8 mouse cellular contexts compared by ENCODE assay signal in the genomic region with DNA sequence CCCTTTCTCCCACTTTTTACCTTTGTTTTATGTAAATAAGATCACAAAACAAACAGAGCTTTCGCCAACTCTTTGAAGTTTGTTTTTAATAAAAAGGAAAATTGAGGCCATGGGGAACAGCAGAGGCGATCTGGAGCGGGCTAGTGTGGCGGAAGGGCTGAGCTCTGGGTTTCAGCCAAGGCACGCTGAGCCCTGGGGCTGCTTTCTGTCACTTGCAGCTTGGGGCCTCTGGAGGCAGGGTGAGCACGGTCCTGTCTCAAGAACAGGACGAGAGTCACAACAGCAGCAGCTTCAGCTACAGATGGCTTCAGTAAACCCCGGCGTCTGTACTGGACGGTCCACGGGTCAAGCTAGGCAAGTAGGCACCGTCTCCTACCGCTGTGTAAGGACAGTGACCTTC.
DNase-seq lines count a peak whose midpoint lies in the region; ATAC-seq lines count a peak whose summit lies in the region.

No protein-coding gene starts in this region.

- H3K4me2 ChIP-seq in forebrain, embryonic 14.5 days (ENCODE audit: low read length), result 0 out of 2 replicates have a peak overlapping the region, but pooled peaks have one; percentile 9
- no peak overlapping the region for H3K4me2 ChIP-seq in hindbrain, embryonic 14.5 days (replicated peaks)
- no peak overlapping the region for H3K4me2 ChIP-seq in liver, embryonic 12.5 days
- H3K4me2 ChIP-seq in neural tube, embryonic 14.5 days (ENCODE audit: low read depth, low read length), result no peak overlapping the region

- no peaks in the 10 kb centered on the region for H3K36me3 ChIP-seq in forebrain, embryonic 14.5 days (ENCODE audit: control insufficient read depth, insufficient read depth, low read length)
- H3K36me3 ChIP-seq in hindbrain, embryonic 14.5 days (replicated peaks; ENCODE audit: control insufficient read depth, insufficient read depth), result no peaks in the 10 kb centered on the region
- peaks cover 36% of the 10 kb centered on the region for H3K36me3 ChIP-seq in liver, embryonic 12.5 days
- no peaks in the 10 kb centered on the region for H3K36me3 ChIP-seq in neural tube, embryonic 14.5 days (ENCODE audit: control insufficient read depth, insufficient read depth, low read length)

- H3K9me3 ChIP-seq in forebrain, embryonic 14.5 days (replicated peaks; ENCODE audit: control insufficient read depth, low read length), result no peaks in the 10 kb centered on the region
- H3K9me3 ChIP-seq in hindbrain, embryonic 14.5 days (ENCODE audit: control insufficient read depth, low read length), result no peaks in the 10 kb centered on the region
- H3K9me3 ChIP-seq in liver, embryonic 12.5 days (replicated peaks), result no peaks in the 10 kb centered on the region
- no peaks in the 10 kb centered on the region for H3K9me3 ChIP-seq in neural tube, embryonic 14.5 days (ENCODE audit: control insufficient read depth, low read length)

- no peak overlapping the region for H3K4me3 ChIP-seq in forebrain, embryonic 14.5 days (ENCODE audit: low read depth, low read length)
- no peak overlapping the region for H3K4me3 ChIP-seq in hindbrain, embryonic 14.5 days (replicated peaks; ENCODE audit: low read length)
- no peak overlapping the region for H3K4me3 ChIP-seq in liver, embryonic 12.5 days
- H3K4me3 ChIP-seq in neural tube, embryonic 14.5 days (ENCODE audit: low read depth, low read length), result no peak overlapping the region

- 18% methylated on average over 13 of the region's 13 CpGs for WGBS in forebrain, embryonic 14.5 days
- 16% methylated on average over 13 of the region's 13 CpGs for WGBS in hindbrain, embryonic 14.5 days
- WGBS in liver, embryonic 12.5 days (ENCODE audit: insufficient replicate concordance), result 52% methylated on average over 13 of the region's 13 CpGs
- 25% methylated on average over 13 of the region's 13 CpGs for WGBS in neural tube, embryonic 14.5 days

- DNase-seq in frontal cortex, postnatal 25 days (ENCODE audit: low spot score in 2 of 2), result no peak
- DNase-seq in forebrain, embryonic 14.5 days (ENCODE audit: low spot score), result peak; percentile 67
- peak; percentile 70 for DNase-seq in hindbrain, embryonic 14.5 days (ENCODE audit: low spot score)
- no peak for DNase-seq in MN1 (ENCODE audit: low spot score)

- H3K9ac ChIP-seq in forebrain, embryonic 14.5 days (ENCODE audit: low read length), result no peak overlapping the region
- no peak overlapping the region for H3K9ac ChIP-seq in hindbrain, embryonic 14.5 days
- H3K9ac ChIP-seq in liver, embryonic 12.5 days, result no peak overlapping the region
- no peak overlapping the region for H3K9ac ChIP-seq in neural tube, embryonic 14.5 days (replicated peaks; ENCODE audit: low read depth, low read length)

- H3K4me1 ChIP-seq in forebrain, embryonic 14.5 days (ENCODE audit: control insufficient read depth, insufficient read depth, low read length), result peaks cover 10% of the 10 kb centered on the region; the same call in 1 of the 2 replicates
- H3K4me1 ChIP-seq in hindbrain, embryonic 14.5 days (replicated peaks; ENCODE audit: control insufficient read depth, insufficient read depth, low read length), result peaks cover 31% of the 10 kb centered on the region
- H3K4me1 ChIP-seq in liver, embryonic 12.5 days, result peaks cover 53% of the 10 kb centered on the region
- peaks cover 9% of the 10 kb centered on the region for H3K4me1 ChIP-seq in neural tube, embryonic 14.5 days (ENCODE audit: control insufficient read depth, insufficient read depth, low read length)

- peaks cover 28% of the 10 kb centered on the region; the same call in 1 of the 2 replicates for H3K27me3 ChIP-seq in forebrain, embryonic 14.5 days (replicated peaks; ENCODE audit: control insufficient read depth, insufficient read depth, low read length)
- no peaks in the 10 kb centered on the region for H3K27me3 ChIP-seq in hindbrain, embryonic 14.5 days (ENCODE audit: control insufficient read depth, insufficient read depth, low read length)
- 0 out of 2 replicates have a peak, but pooled peaks cover 3% of the 10 kb centered on the region for H3K27me3 ChIP-seq in liver, embryonic 12.5 days (replicated peaks)
- no peaks in the 10 kb centered on the region for H3K27me3 ChIP-seq in neural tube, embryonic 14.5 days (ENCODE audit: control insufficient read depth, insufficient read depth, low read length)

- no peak overlapping the region for H3K27ac ChIP-seq in forebrain, embryonic 14.5 days (ENCODE audit: low read depth, low read length)
- no peak overlapping the region for H3K27ac ChIP-seq in hindbrain, embryonic 14.5 days
- H3K27ac ChIP-seq in liver, embryonic 12.5 days, result 0 out of 2 replicates have a peak overlapping the region, but pooled peaks have one; percentile 17
- H3K27ac ChIP-seq in neural tube, embryonic 14.5 days (ENCODE audit: low read depth, low read length), result no peak overlapping the region; the same call in 1 of the 2 replicates

- peak; percentile 58 for ATAC-seq in frontal cortex, adult (ENCODE audit: low TSS enrichment)
- ATAC-seq in cerebellum, adult (ENCODE audit: insufficient number of reproducible peaks, low FRiP score, low TSS enrichment), result peak; percentile 88
- peak; percentile 60; the same call in 1 of the 2 replicates for ATAC-seq in forebrain, embryonic 14.5 days
- ATAC-seq in hindbrain, embryonic 14.5 days (ENCODE audit: low FRiP score), result peak; percentile 31
- no peak for ATAC-seq in liver, embryonic 12.5 days
- ATAC-seq in neural tube, embryonic 14.5 days (ENCODE audit: low read depth), result peak; percentile 77

Comparison
In these comparisons a context has a peak if more than half of its experiments do, and no peak if none do; other contexts are left out.
1. DNase-seq: peak in forebrain, embryonic 14.5 days (single experiment) and hindbrain, embryonic 14.5 days (single experiment); none in frontal cortex, postnatal 25 days (0 of 2) and MN1 (single experiment).